Mouse (Mus musculus) kidney, adult 2 months (tissue): ENCODE measurements around the gene Map4k4. TPM values are rescaled to one million over a fixed set of nuclear protein-coding genes. Genes with fewer than 3 reads are reported as not detected.

Experiments used
- DNase-seq: peaks from one replicate; pipeline ENCODE4 v3.0.0; 2021
- H3K27ac ChIP-seq: fragments of 200-500 bp; 2 replicates; pipeline ENCODE4 v1.5.1; 2012; ENCODE audit warnings: low read depth, low read length, control low read depth, inconsistent platforms; ENCODE audit not compliant: insufficient read depth
- H3K27me3 ChIP-seq: fragments of 200-500 bp; replicated peaks from 2 replicates; pipeline ENCODE4 v1.6.1; 2012; ENCODE audit warnings: mild to moderate bottlenecking, moderate library complexity, low read length, inconsistent platforms; ENCODE audit not compliant: control insufficient read depth, insufficient read depth
- H3K36me3 ChIP-seq: fragments of 200-500 bp; 2 replicates; pipeline ENCODE4 v1.6.1; 2012; ENCODE audit warnings: mild to moderate bottlenecking, moderate library complexity, low read length, inconsistent platforms; ENCODE audit not compliant: control insufficient read depth, insufficient read depth
- H3K4me1 ChIP-seq: fragments of 200-500 bp; 2 replicates; pipeline ENCODE4 v1.6.1; 2011; ENCODE audit warnings: low read length; ENCODE audit not compliant: control insufficient read depth, insufficient read depth
- H3K4me3 ChIP-seq: fragments of 200-500 bp; 2 replicates; pipeline ENCODE4 v1.5.1; 2011; ENCODE audit warnings: mild to moderate bottlenecking, low read depth, low read length, control low read depth; ENCODE audit not compliant: insufficient read depth
- CTCF ChIP-seq: fragments of 200-500 bp; conservative IDR thresholded peaks from 2 replicates; pipeline ENCODE4 v1.5.1; 2011; ENCODE audit warnings: low read depth, mild to moderate bottlenecking, control low read depth, low read length, moderate library complexity, mixed read lengths; ENCODE audit not compliant: insufficient read depth, insufficient read length
- POLR2A ChIP-seq: fragments of 200-500 bp; IDR thresholded peaks from one replicate; pipeline ENCODE4 v1.6.1; 2011; ENCODE audit warnings: low read depth, low read length, control low read depth
- WGBS: fragments of 180-500 bp; shearing (Covaris S2); methylation state at CpG from one replicate; pipeline ENCODE4 v1.1.7; 2018; 5-methylcytosine and 5-hydroxymethylcytosine counted together
- polyA plus RNA-seq: library from polyadenylated mRNA; depleted of rRNA; stranded (reverse); fragments of >200 nt; gene quantifications from 2 replicates; pipeline ENCODE4 v1.2.3, GENCODE M21; 2012

The Map4k4 gene
- polyA plus RNA-seq, 1 experiment: 29.2 TPM

- DNase-seq: no peak
- TF ChIP-seq POLR2A (no peak), CTCF (no peak)
- Histone ChIP-seq H3K27me3 (no peaks in the 10 kb centered on the region), H3K4me1 (peaks cover 2% of the 10 kb centered on the region), H3K4me3 (no peak overlapping the region), H3K27ac (no peak overlapping the region), H3K36me3 (no peaks in the 10 kb centered on the region)
- WGBS: 76% methylated on average over 2 of the region's 2 CpGs
These were observed 75.4 kb downstream of the Map4k4 start for GRCm38 (mm10) chr1:39976107-39976506.

- peaks cover 3% of the 10 kb centered on the region; the same call in 1 of the 2 replicates for H3K4me1 ChIP-seq
- no peaks in the 10 kb centered on the region for H3K36me3 ChIP-seq
- H3K27ac ChIP-seq: no peak overlapping the region
- no peak for DNase-seq
- TF ChIP-seq CTCF (no peak), POLR2A (no peak)
- H3K27me3 ChIP-seq: no peaks in the 10 kb centered on the region
- no peak overlapping the region for H3K4me3 ChIP-seq
- WGBS: 71% methylated on average over 11 of the region's 11 CpGs
These were observed 76.4 kb downstream of the Map4k4 start for GRCm38 (mm10) chr1:39976847-39977744.

GRCm38 (mm10) chr1:39978781-39979486, 78.2 kb downstream of the Map4k4 start:
- no peak overlapping the region for H3K27ac ChIP-seq
- TF ChIP-seq CTCF (no peak), POLR2A (no peak)
- H3K4me1 ChIP-seq: peaks cover 8% of the 10 kb centered on the region; the same call in 1 of the 2 replicates
- H3K27me3 ChIP-seq: no peaks in the 10 kb centered on the region
- no peak overlapping the region for H3K4me3 ChIP-seq
- DNase-seq: no peak
- WGBS: 71% methylated on average over 20 of the region's 20 CpGs
- H3K36me3 ChIP-seq: no peaks in the 10 kb centered on the region

GRCm38 (mm10) chr1:39980314-39981290, 79.9 kb downstream of the Map4k4 start:
- Histone ChIP-seq H3K4me3 (no peak overlapping the region), H3K36me3 (no peaks in the 10 kb centered on the region), H3K27ac (no peak overlapping the region; the same call in 1 of the 2 replicates), H3K4me1 (peaks cover 8% of the 10 kb centered on the region; the same call in 1 of the 2 replicates), H3K27me3 (no peaks in the 10 kb centered on the region)
- 42% methylated on average over 15 of the region's 15 CpGs for WGBS
- TF ChIP-seq POLR2A: no peak
- no peak for TF ChIP-seq CTCF
- peak; percentile 60 for DNase-seq

GRCm38 (mm10) chr1:39981970-39982369, 81.3 kb downstream of the Map4k4 start:
- 56% methylated on average over 3 of the region's 3 CpGs for WGBS
- Histone ChIP-seq H3K4me3 (no peak overlapping the region), H3K36me3 (no peaks in the 10 kb centered on the region), H3K27me3 (no peaks in the 10 kb centered on the region), H3K27ac (no peak overlapping the region), H3K4me1 (peaks cover 8% of the 10 kb centered on the region; the same call in 1 of the 2 replicates)
- TF ChIP-seq POLR2A: no peak
- no peak for TF ChIP-seq CTCF
- no peak for DNase-seq

- peak; percentile 44 for DNase-seq
- 55% methylated on average over 13 of the region's 13 CpGs for WGBS
- TF ChIP-seq CTCF (no peak), POLR2A (no peak)
These were observed 82.2 kb downstream of the Map4k4 start for GRCm38 (mm10) chr1:39982727-39983487.

More at GRCm38 (mm10) chr1:39982727-39983487, 82.2 kb downstream of the Map4k4 start:
- Histone ChIP-seq H3K27ac (no peak overlapping the region), H3K4me1 (peaks cover 8% of the 10 kb centered on the region; the same call in 1 of the 2 replicates), H3K27me3 (no peaks in the 10 kb centered on the region), H3K4me3 (no peak overlapping the region), H3K36me3 (no peaks in the 10 kb centered on the region)
